Mouse (Mus musculus) kidney, postnatal 14 days (tissue): ENCODE results near the gene Inpp5a.
A peak's percentile ranks its signal among the peaks of the same experiment; 100 is the strongest.

Experiments used
- DNase-seq: peaks from one replicate; pipeline ENCODE4 v3.0.0; 2022; ENCODE audit warnings: mixed read lengths

Inpp5a gene

DNA sequence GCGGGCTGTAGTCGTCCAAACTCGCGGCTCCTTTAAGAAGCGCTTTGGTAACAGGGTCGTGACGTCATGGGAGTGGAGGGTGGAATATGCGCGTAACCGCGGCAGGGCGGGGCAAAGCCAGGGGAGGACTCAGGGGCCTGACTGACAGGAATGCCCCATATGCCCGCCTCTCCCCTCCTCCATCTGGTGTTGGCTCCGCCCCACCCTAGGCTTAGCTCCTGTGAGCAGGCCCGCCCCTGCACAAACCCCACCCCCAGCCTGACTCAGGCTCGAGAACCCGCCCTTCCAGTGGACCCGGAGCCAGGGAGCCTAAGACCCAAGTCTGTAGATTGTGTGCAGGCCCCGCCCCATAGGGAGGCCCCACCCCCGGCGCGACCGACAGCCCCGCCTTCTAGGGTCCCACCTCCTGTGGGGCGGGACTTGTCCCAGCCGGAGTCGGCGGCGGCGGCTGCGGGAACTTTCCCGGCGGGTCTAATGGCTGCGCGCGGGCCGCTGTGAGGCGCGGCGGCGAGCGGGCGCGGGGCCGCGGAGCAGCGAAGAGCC, at the start of gene Inpp5a:
Inpp5a (plus strand) TSS at position 440 of the 543 bp plus-strand sequence.
- peak; percentile 99 for DNase-seq

DNA sequence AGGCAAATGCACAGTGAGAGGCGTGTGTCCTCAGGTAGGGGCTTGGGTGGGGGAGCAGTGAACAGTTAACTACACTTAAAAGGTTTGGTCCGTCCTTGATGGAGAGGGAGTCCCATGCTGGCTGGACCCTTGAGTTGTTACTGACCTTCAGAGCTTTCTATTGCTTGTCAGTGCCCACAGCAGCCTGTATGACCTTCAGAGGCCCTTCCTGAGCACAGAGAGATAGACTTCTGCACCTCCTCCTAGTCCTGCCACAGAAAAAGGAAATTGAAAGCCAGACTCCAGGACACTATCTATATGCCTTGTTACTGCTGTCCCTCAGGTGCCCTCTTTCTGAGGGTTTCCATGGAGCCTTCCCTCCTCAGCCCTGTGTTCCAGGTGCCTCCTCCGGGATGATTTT, 49.7 kb upstream of the Inpp5a start:
- DNase-seq, result no peak

DNA sequence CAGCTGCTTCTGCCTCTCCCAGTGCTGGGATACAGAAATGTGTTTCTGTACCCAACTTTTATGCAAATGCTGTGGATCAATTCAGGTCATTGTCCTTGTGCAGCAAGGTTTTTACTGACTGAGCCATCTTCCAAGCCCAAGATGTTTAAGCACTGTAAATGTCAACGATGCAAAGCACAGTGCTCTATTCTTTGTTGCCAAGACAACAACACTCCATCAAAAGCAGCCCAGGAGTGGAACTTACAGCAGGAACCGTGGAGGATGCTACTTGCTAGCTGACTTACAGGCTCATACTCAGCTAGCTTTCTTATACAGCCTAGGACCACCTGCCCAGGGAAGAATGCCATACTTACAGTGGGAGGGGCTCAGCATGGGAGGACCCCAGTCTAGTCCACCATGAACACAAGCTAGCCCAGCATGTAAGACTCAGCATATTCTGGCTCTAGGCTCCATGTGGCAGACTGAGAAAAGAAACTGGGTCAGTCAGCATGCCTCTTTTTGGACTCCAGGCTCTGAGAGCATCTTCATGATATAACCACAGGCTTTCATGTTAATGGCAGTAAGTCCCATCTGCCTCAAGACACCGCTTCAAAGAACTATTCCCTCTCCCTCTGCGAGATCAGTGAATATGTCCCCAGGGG, 47.8 kb upstream of the Inpp5a start:
- DNase-seq, result no peak

DNA sequence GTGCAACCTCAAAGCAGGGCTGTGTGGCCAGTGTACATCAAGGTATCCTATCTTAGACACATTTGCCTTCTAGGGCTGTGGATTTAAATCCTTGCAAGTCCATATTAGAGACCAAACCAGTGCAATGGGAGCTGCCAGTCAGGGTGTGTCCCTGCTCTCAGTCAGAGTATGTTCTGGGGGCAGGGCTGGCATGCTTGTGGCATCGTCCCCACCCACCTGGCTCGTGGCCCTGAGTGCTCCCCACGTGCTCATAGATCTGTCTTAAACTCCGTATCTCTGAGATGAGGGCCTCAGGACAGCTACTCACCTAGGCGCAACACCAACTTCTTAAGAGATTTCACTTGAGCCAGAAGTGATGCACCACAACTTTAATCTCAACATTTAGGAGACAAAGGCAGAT, 46.1 kb upstream of the Inpp5a start:
- no peak for DNase-seq

DNA sequence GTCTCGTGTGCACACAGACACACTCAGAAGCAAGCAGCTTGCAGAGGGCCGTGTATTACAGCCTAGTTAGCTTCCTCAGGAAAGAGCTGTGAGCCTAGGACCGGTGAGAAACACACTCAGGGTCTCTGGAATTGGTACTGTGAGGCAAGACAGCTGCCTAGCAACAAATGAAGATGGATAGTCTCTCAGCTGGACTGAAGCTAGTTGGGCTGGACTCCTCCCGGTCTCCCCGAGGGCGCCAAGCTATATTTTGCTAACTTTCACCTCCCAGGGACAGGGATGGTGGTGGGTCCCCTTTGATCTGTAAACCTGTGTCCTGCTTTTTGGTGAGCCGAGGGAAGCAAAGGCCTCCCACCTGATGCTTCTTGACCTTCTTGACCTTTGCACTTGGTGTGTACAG, 41.9 kb upstream of the Inpp5a start:
- DNase-seq, result no peak

DNA sequence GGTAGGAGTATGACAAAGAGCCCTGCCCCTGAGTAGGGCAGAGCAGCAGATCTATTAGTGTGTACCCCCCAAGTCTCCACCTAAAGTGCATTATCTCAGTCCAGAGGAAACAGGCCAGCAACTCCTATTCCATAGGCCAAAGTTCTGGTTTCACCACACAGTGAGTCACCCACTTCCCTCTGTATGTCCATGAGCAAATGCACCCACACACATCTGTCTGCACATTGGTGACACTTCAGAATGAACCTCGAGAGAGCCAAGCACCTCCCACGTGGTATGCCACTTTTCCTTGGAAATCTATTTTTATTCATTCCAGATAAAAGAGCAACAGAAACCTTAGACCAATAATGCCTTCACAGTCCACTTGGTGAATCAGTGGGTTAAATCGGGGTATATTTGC, 38.3 kb upstream of the Inpp5a start:
- DNase-seq, result no peak

DNA sequence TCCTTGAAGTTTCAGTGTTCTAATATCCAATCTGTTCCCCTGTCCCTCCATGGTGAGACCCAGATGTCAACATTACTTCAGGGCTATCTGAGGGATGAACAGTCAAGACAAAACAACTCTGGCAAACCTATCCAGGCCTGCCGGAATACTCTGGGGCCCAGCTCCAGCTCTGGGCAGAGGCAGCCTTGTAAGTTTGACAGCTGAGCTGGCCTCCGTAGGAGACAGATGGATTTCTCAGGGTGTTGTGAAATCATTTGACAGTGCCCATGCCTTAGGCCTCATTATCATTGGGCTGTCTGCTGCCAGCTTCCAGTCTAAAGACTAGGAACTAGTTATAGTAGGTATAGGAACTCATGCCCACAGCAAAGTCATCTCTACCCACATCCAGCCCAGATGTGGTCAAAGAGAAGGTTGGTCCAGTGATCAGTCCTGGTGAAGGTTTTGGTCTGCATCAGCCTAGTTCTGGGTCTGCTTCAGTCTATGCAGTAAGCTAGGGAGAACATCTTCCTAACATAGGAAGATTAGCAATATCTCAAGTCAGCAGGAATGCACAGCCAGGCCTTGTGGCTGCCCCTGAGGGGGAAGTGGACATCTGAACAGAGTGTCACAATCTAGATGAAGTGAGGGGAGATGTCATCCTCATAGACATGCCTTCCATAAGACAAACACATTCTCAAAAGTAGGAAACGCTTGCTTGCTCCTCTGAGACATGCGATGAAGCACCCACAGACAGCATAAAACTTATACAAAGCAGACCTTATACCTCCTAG, 34.4 kb upstream of the Inpp5a start:
- DNase-seq, result no peak

DNA sequence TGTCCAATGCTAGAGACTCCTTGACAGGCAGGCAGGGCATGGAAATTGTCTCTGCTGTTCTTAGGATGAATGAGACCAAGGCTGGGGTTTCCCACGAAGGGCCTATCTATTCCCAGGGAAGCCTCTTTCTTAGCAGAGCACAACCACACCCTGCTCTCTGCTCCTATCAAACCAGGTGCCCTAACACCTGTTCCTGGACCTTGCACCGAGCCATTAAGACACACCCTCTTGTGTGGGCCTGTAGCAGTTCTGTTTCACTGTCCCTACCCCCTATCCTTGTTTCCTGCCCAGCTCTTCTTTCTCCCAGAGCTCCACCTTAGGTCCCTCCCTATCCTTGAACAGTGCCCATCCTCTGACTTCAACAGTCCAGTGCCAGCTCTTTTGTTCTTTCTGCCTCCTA, 31.9 kb upstream of the Inpp5a start:
- DNase-seq, result no peak

DNA sequence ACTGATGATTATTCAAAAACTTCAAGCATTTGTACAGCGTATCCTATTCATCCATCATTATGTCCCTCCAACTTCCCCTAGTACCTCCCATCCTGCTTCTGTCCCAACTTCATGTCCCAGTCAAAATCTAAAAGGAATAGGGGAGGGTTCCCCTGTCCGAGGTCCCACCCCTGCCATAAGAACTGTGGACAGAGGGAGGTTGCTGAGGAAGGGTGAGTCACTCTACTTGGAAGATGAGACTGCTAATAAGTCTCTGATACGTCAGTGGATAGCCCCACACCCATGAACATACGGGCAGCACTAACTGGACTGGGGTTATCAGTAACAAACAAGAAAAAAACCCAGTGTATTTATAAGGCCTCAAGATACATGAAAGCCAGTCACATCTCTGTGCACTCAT, 29.0 kb upstream of the Inpp5a start:
- peak; percentile 37 for DNase-seq

DNA sequence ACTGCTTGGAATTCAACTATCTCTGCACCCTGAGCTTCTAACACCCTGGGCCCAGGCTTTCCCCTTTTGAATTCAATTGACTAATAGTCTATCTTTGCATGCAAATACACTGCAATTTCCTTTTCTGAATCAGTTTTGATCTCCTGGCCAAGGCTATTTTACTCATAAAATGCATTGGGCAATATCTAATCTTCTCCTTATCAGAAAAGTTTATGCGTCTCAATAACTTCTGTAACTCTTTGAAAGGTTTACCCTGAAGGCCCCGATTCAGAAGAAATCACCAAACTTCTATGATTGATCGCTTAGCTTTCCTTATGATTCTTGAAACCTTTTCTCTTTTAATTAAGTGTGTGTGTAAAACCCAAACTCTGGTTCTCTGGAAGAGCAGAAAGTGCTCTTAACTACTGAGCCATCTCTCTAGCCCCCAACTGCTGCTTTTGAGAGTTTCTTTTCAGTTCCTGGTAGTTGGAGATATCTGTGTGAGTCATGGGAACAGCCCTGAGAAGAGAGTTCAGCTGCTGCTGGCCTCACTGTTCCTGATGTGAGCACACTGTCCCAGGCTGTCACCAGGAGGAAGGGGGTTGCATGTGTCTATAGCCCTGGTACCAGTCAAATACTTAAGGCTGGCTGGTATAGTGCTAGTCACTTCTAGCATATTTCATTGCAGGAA, 27.9 kb upstream of the Inpp5a start:
- no peak for DNase-seq

DNA sequence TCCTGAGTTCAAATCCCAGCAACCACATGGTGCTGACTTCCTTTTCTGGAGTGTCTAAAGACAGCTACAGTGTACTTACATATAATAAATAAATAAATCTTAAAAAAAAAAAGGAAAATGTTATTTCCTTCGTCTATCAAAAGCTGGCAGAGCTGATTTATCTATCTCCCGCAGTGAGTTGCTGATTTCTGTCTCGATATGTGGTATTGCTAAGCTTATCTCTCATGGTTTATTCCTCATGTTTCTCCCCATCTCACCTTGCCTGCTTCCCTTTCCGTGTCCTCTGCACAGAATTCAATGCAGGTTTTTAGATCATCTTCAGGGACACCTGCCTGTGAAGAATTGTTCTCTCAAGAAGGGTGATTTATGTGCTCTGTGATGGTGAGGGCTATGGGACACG, 27.1 kb upstream of the Inpp5a start:
- no peak for DNase-seq

DNA sequence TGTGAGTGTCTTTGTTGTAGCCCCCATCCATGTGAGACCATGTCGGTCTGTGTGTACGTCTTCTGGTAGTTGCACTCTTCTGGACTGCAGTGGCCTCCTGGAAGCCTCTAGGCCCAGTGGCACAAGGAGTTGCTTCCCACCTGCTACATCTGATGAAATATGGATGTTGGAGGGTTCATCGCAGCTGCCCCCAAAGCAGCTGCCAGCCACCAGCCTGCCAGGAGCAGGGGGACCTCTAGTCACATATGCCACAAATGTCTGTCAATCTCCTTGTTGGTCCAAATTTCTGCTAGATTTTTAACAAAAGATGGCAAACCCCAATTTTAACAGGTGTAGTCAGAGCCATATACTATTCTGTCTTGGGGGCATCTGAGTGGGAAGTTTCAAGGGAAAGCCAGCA, 26.4 kb upstream of the Inpp5a start:
- DNase-seq, result no peak

DNA sequence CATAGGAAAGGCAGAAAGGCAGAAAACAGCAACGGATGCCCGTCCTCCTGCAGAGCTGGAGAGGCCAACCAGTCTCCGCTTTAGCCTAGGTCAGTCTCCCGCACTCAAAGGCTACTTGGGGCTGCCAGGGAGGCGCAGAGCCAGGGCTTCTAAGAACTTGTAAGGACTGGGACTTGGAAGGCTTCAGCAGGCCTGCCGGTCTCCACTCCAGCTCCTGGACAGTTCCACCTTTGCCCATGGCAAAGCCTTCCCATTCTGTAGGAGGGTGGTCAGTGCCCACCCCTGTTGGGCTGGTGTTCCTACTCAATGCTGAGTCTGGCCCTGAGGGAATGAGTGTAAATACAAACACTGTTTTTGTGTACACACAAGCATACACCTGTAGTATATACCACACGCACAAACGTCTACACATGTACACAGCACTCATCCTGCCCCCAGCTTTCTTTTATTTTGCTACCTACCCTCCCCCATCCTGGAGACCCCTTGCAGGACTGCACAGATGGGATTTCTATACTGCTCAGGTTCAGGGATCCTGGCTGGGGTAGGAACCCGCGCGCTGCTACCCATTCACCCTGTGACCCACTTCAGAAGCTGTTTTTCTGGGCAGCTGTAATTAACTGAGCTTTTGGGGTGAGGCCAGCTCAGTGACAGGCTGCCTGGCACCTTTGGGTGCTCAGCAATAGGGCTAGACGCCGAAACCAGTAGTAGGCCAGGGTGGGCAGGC, 25.5 kb upstream of the Inpp5a start:
- peak; percentile 22 for DNase-seq

DNA sequence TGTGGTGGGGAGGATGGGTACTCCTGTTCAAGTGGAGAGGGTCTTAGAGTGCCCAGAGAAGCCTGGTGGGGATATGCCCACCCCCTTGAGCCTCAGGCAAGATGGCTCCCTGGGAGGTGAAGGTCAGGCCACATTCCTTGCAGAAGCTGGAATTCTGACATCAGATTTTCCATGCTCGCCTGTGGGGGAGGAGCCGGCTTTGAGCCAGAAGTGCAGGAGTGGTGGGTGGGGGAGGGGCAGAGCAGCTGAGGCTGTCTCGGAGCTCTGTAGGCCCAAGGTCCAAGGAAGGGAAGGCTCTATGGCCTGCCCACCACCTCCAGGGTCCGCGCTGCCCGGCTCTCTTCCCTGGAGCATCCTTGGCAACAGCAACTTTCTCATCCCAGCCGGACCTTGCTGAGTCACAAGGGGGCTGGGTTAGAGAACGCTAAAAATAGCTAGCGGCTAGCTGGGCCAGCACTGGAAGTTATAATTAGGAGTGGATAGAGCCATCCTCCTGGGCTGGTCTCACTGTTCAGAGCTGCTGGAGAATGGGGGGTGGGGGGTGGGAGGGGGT, 24.8 kb upstream of the Inpp5a start:
- peak; percentile 92 for DNase-seq

DNA sequence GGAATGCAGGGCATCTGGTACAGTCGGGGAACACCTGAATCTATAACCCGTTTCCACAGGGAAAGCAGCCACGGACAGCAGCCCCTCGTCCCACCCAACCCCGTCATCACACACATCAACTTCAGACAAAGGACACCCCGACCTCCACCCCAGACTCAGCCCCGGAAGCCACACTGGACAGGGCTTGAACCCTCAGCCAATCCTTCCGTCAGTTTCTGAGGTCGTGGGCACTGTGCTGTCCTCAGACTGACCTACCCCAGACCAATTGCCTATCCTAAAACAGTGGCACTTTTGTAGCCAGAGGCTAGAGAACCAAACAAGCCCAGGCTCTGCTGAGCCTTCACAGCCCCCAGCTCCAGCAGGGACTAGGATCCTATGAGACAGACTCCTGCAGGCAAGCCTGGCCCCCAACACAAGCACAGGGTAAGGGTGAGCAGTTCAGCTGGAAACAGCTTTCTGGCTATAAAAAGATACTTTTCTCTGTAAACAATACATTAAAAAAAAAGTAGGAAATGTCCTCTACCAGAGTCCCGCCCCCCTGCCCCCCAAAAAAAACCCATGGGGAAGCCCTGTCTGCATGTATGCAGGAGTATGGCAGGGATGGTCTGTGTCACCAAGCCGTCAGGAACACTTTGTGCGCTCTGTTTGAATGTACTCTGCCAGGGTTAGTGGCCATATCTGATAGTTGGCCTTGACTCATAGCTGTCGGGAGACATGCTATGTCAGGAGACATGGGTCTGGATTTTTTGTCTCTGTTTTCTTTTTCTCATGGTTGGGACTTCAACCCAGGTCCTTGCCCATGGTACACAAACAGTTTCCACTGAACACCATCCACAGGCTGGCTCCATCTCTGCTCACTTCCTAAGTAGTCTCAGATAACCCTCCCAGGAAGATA, 23.7 kb upstream of the Inpp5a start:
- peak; percentile 20 for DNase-seq

DNA sequence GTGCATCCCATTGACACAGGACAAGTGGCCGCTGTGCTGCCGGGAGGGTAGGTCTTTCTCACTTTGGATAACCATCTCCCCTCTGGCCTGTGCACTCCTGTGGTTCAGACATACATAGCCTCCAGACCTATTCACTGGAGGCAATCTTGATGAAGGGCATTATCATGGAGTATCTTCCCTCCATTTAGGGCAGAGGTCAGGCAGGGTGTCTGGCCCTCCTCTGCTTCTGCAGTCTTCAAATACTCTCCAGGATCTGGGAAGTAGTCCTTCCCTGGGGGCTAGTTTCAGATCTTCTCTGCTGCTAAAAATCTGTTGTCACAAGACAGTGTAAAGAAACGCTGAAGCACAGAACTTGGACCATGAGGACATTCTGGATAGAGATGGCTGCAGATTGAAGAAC, 22.8 kb upstream of the Inpp5a start:
- no peak for DNase-seq

DNA sequence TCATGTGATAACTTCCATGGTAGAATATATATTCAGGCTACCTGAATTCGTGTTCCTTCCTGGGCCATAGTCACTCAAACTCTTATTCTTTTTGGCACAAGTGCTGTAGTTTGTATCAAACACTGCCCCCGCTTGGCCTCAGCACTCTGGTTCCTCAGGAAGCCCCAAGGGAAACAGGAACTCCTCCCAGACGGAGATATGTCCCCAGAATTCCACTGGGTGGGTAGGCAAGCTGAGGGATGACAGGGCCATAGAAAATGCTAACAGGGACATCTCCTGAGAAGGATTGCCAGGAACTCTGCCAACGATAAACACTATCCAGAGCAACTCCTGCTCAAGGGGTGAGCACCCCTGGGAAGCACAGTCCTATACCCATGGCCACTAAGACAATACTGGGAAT, 22.4 kb upstream of the Inpp5a start:
- peak; percentile 67 for DNase-seq

DNA sequence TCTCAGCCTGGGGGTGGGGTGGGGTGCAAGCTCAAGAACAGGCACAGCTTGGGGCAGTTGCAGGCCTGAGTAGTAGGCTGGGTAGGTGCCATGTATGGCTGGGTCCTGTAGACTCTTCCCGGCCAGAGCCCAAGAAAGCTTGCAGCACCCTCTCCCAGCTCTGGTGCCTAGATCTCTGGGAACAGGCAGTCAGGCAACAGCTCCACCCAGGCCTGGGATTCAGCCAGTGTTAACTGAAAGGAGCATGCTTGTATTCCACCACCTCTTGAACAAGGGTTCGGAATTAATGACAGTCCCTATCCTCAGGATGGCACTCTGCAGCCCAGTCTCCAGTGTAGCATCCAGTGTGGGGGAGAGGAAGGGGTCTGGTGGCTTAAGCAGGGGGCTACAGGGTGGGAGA, 20.7 kb upstream of the Inpp5a start:
- no peak for DNase-seq

DNA sequence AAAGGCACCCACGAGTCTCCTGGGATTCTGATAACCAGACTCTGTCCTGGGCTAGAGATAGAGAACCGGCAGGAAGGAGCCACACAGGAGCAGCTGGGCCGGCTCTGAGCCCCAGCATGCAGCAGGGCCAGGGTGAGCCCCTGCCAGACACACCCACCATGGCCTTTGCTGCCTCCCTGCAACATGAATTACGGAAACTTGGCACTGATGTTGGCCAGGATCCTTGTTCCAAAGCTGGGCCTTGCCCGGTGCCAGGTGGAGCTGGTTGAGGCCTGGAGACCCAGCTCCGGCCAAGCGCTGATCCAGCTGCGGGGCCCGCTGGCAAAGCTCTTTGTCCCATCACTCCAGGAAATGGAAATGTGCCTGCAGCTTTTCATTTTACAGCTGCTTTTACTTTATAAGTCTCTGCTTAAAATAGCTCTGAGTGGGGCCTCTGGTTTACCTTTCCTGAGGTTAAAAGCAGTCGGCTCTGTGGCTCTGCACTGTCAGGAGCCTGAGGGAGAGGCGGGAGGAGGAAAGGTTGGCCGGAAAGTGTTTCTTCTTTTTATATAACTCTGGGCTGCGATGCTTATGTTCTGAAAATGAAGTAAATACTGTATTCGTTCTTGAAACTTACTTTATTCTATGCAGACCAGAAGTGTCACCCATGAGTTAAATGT, 20.1 kb upstream of the Inpp5a start:
- peak; percentile 76 for DNase-seq

DNA sequence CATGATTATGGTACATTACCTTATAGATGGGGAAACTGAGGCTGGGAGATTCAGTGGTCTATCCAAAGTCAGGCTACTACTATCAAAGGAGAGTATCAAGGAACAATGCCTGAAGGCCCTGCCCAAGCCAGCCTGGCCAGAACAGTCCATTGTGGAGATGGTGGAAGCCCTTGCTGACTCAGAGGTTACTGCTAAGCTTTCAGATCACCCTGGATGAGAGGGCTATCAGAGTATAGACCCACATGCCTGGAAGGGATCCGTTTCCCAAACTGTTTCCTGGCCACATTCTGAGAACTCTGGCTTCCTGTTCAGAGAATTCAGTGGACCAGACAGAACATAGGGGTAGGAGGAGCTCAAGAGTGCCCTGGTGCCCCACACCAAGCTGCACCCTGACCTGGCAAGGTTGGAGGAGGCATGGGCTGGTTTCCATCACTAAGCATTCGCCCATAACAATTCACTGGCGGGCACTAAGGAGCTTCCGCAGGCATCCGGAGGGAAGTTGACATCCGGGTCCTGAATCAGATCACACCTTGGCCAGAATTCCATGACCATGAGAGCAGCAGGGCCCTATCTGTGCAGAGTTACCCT, 19.3 kb upstream of the Inpp5a start:
- peak; percentile 26 for DNase-seq

DNA sequence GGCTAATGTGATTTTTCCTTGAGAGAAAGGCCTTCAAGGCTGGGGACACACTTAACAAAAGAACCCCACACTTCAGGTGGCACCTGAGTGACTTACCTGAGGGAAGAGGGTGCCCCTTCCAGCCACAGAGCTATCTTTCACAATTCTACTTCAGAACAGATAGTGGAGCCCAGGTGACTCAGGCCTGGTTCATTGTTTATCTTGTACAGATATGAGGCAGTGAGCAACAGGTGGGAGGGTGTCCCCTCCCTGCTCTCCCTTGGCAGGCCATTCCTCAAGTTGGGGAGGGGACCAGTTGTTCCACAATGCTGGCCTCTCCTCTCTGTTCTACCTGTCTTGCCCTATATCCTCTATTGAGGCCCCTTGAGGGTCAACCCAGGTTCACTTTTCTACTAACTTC, 17.5 kb upstream of the Inpp5a start:
- DNase-seq, result no peak
